Mouse (Mus musculus) neural tube, embryonic 13.5 days (tissue): ENCODE results near the gene Crlf2. TPM values are rescaled to one million over a fixed set of nuclear protein-coding genes. Genes with fewer than 3 reads are reported as not detected.

Experiments
- polyA plus RNA-seq: library from polyadenylated mRNA; unstranded; fragments of >200 nt; fragmentation: Nextera tagmentation; extraction: Ambion mirVana; gene quantifications from 2 replicates; pipeline ENCODE4 v1.2.1, GENCODE M21; 2015

Gene Crlf2
- polyA plus RNA-seq, 1 experiment from 2014 or later, result 14.6 TPM

Other genes with a start within 250 kb of the Crlf2 start
- not detected in 2 replicates for gene Vmn2r16, start 228.8 kb downstream of the Crlf2 start, polyA plus RNA-seq
- gene Vmn2r17, start 139.3 kb downstream of the Crlf2 start, polyA plus RNA-seq, result not detected in 2 replicates
- gene 5430403G16Rik, start 132.0 kb upstream of the Crlf2 start, polyA plus RNA-seq, result 1.3 and 2.1 TPM in 2 replicates
- gene 4930522L14Rik, start 192.9 kb upstream of the Crlf2 start, polyA plus RNA-seq, result 4.5 and 4.6 TPM in 2 replicates